Mouse (Mus musculus) C2C12 (cell line): ENCODE data around the gene Hirip3.

Experiments used
- CEBPB ChIP-seq: IDR thresholded peaks from one replicate; pipeline ENCODE4 v1.6.1; 2011; ENCODE audit warnings: low read depth, mild to moderate bottlenecking, control low read depth, moderate library complexity
- CTCF ChIP-seq: IDR thresholded peaks from one replicate; pipeline ENCODE4 v1.5.1; 2011; ENCODE audit not compliant: control insufficient read depth, insufficient read depth, insufficient read length
- FOSL1 ChIP-seq: IDR thresholded peaks from one replicate; pipeline ENCODE4 v1.8.0; 2011; ENCODE audit warnings: mild to moderate bottlenecking, low read length; ENCODE audit not compliant: poor library complexity, insufficient read depth, severe bottlenecking
- MYOD1 ChIP-seq: IDR thresholded peaks from one replicate; pipeline ENCODE4 v1.6.1; 2011; ENCODE audit warnings: low read depth; ENCODE audit not compliant: control insufficient read depth, insufficient read length
- MYOG ChIP-seq: IDR thresholded peaks from one replicate; pipeline ENCODE4 v1.6.1; 2011; ENCODE audit not compliant: control insufficient read depth, insufficient read length; ENCODE audit errors: extremely low read depth
- USF1 ChIP-seq: IDR thresholded peaks from one replicate; pipeline ENCODE4 v1.6.1; 2011; ENCODE audit warnings: low read depth, mild to moderate bottlenecking, control low read depth, moderate library complexity

DNA sequence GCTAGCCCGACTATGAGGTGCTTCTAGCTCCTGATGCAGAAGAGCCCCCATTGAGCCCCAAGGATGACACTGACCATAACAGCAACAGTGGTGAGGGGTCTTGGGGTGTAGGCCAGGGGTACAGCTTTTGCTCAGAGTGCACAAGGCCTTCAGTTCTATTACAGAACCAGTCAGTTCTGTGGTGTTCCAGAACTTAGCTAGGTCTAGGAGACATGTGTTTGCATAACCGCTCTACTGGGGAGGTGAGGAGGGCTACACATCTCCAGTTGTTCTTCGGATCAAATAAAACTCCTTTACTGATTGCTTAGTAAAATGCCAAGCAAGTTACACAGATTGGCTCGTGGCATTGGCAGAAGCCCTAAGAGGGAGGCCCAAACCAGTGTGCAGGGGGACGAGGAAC is 30.2 kb upstream of the Hirip3 start, which contains the start of gene 4930451I11Rik:
- no peak for TF ChIP-seq CTCF
- no peak for TF ChIP-seq MYOG
- no peak for TF ChIP-seq USF1
- no peak for TF ChIP-seq FOSL1
- TF ChIP-seq CEBPB = no peak
- TF ChIP-seq MYOD1 = no peak
